Mouse (Mus musculus): ENCODE data around the gene Rab43. TPM values are rescaled to one million over a fixed set of nuclear protein-coding genes. Genes with fewer than 3 reads are reported as not detected.

The Rab43 gene
- polyA plus RNA-seq, 1 experiment, result 8.3 TPM

GRCm38 (mm10) chr6:87850155-87850899 is 38.4 kb upstream of the Rab43 start:
- peaks cover 52% of the 10 kb centered on the region for H3K79me3 ChIP-seq (ENCODE audit: low read depth)
- H3K79me2 ChIP-seq (ENCODE audit: control insufficient read depth, insufficient read depth), result peaks cover 62% of the 10 kb centered on the region
- peak overlapping the region; percentile 86 for H3K4me3 ChIP-seq (ENCODE audit: insufficient read depth, poor library complexity, severe bottlenecking)
- no peaks in the 10 kb centered on the region for H3K27me3 ChIP-seq (ENCODE audit: control insufficient read depth, insufficient read depth, insufficient read length)
- H3ac ChIP-seq (ENCODE audit: control insufficient read depth, insufficient read length, low read depth), result peak overlapping the region; percentile 85
- peaks cover 48% of the 10 kb centered on the region for H3K36me3 ChIP-seq (ENCODE audit: control insufficient read depth, insufficient read depth)
- TF ChIP-seq USF1 (IDR thresholded peaks at IDR 0.05; ENCODE audit: low read depth) (no peak), CEBPB (IDR thresholded peaks at IDR 0.05; ENCODE audit: low read depth) (no peak), CTCF (IDR thresholded peaks at IDR 0.05; ENCODE audit: control insufficient read depth, insufficient read depth, insufficient read length) (no peak), FOSL1 (IDR thresholded peaks at IDR 0.05; ENCODE audit: insufficient read depth, low read length, poor library complexity, severe bottlenecking) (no peak), MYOG (IDR thresholded peaks at IDR 0.05; ENCODE audit: control insufficient read depth, extremely low read depth, insufficient read length) (no peak), MAX (IDR thresholded peaks at IDR 0.05) (no peak), MYOD1 (IDR thresholded peaks at IDR 0.05; ENCODE audit: control insufficient read depth, insufficient read length, low read depth) (no peak)

DNA sequence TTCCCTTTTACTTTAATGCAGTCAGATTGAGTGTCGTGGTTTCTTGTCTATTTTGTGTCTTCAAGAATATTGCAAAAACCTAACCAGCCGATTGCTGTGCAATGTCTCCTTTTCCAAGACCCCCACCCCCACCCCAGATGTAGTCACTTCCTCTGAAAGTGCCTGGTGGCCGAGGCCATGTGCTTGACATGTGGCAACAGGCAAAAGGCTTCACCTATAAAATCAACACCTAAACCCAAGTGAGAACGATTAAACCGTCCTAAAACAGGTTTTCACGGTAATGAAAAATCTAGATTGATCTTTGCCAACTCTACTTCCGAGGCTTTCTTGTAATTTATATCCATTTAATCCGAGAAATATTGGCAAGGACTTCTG is 37.8 kb upstream of the Rab43 start:
- Histone ChIP-seq H3K79me3 (ENCODE audit: low read depth) (peaks cover 57% of the 10 kb centered on the region), H3K36me3 (ENCODE audit: control insufficient read depth, insufficient read depth) (peaks cover 53% of the 10 kb centered on the region), H3K79me2 (ENCODE audit: control insufficient read depth, insufficient read depth) (peaks cover 68% of the 10 kb centered on the region), H3ac (ENCODE audit: control insufficient read depth, insufficient read length, low read depth) (peak overlapping the region; percentile 85), H3K4me3 (ENCODE audit: insufficient read depth, poor library complexity, severe bottlenecking) (peak overlapping the region; percentile 86), H3K27me3 (ENCODE audit: control insufficient read depth, insufficient read depth, insufficient read length) (no peaks in the 10 kb centered on the region)
- TF ChIP-seq MAX (IDR thresholded peaks at IDR 0.05), result peak; percentile 99
- no peak for TF ChIP-seq MYOG (IDR thresholded peaks at IDR 0.05; ENCODE audit: control insufficient read depth, extremely low read depth, insufficient read length)

DNA sequence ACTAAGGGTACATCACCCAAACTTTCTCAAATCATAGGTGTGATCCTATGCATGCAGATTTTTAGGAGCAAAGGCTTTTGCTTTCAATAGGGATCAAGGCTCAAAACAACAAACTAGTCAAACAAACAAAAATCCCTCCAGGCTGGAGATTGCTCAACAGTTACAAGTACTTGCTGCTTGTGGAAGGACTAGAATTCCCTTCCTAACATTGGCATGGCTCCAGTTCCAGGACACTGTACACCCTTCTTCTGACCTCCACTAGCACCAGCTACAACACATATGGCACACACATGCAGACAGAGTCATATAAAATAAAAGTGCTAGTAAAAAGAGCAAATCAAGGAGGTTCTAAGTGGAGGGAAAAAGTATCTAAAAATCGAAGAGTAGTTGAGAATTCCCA is 34.8 kb upstream of the Rab43 start:
- Histone ChIP-seq H3K79me3 (ENCODE audit: low read depth) (peaks cover 76% of the 10 kb centered on the region), H3K4me3 (ENCODE audit: insufficient read depth, poor library complexity, severe bottlenecking) (no peak overlapping the region), H3K36me3 (ENCODE audit: control insufficient read depth, insufficient read depth) (peaks cover 83% of the 10 kb centered on the region), H3ac (ENCODE audit: control insufficient read depth, insufficient read length, low read depth) (no peak overlapping the region), H3K27me3 (ENCODE audit: control insufficient read depth, insufficient read depth, insufficient read length) (no peaks in the 10 kb centered on the region), H3K79me2 (ENCODE audit: control insufficient read depth, insufficient read depth) (peaks cover 91% of the 10 kb centered on the region)
- TF ChIP-seq USF1 (IDR thresholded peaks at IDR 0.05; ENCODE audit: low read depth) (no peak), CEBPB (IDR thresholded peaks at IDR 0.05; ENCODE audit: low read depth) (peak; percentile 43), MYOG (IDR thresholded peaks at IDR 0.05; ENCODE audit: control insufficient read depth, extremely low read depth, insufficient read length) (no peak)

GRCm38 (mm10) chr6:87845031-87845695 is 33.2 kb upstream of the Rab43 start:
- Histone ChIP-seq H3ac (ENCODE audit: control insufficient read depth, insufficient read length, low read depth) (no peak overlapping the region), H3K27me3 (ENCODE audit: control insufficient read depth, insufficient read depth, insufficient read length) (no peaks in the 10 kb centered on the region), H3K4me3 (ENCODE audit: insufficient read depth, poor library complexity, severe bottlenecking) (no peak overlapping the region), H3K36me3 (ENCODE audit: control insufficient read depth, insufficient read depth) (peaks cover 94% of the 10 kb centered on the region), H3K79me3 (ENCODE audit: low read depth) (peaks cover 72% of the 10 kb centered on the region), H3K79me2 (ENCODE audit: control insufficient read depth, insufficient read depth) (peaks cover 77% of the 10 kb centered on the region)
- TF ChIP-seq FOSL1 (IDR thresholded peaks at IDR 0.05; ENCODE audit: insufficient read depth, low read length, poor library complexity, severe bottlenecking) (no peak), MYOG (IDR thresholded peaks at IDR 0.05; ENCODE audit: control insufficient read depth, extremely low read depth, insufficient read length) (no peak), MYOD1 (IDR thresholded peaks at IDR 0.05; ENCODE audit: control insufficient read depth, insufficient read length, low read depth) (no peak), USF1 (IDR thresholded peaks at IDR 0.05; ENCODE audit: low read depth) (no peak), CTCF (IDR thresholded peaks at IDR 0.05; ENCODE audit: control insufficient read depth, insufficient read depth, insufficient read length) (no peak), CEBPB (IDR thresholded peaks at IDR 0.05; ENCODE audit: low read depth) (no peak), MAX (IDR thresholded peaks at IDR 0.05) (no peak)

DNA sequence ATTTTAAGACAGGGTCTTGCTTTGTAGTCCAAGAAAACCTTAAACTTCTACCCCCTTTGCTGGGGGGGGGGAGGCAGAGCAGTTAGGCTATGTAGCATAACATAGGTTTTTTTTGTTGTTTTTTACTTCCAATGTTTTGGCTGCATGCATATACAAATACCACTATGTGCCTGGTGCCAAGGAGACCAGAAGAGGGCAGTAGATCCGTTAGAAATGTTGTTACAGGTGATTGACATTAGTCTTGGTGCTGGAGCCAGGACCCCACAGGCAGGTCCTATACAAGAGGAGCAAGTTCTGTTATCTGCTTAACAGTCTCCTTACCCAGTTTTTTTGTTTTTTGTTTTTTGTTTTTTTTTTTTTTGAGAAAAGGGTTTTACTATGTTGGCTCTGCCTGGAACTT is 30.3 kb upstream of the Rab43 start:
- H3K79me2 ChIP-seq (ENCODE audit: control insufficient read depth, insufficient read depth), result peaks cover 60% of the 10 kb centered on the region
- no peak overlapping the region for H3K4me3 ChIP-seq (ENCODE audit: insufficient read depth, poor library complexity, severe bottlenecking)
- TF ChIP-seq USF1 (IDR thresholded peaks at IDR 0.05; ENCODE audit: low read depth) (no peak), FOSL1 (IDR thresholded peaks at IDR 0.05; ENCODE audit: insufficient read depth, low read length, poor library complexity, severe bottlenecking) (no peak), MYOD1 (IDR thresholded peaks at IDR 0.05; ENCODE audit: control insufficient read depth, insufficient read length, low read depth) (no peak), MYOG (IDR thresholded peaks at IDR 0.05; ENCODE audit: control insufficient read depth, extremely low read depth, insufficient read length) (no peak), CTCF (IDR thresholded peaks at IDR 0.05; ENCODE audit: control insufficient read depth, insufficient read depth, insufficient read length) (no peak), CEBPB (IDR thresholded peaks at IDR 0.05; ENCODE audit: low read depth) (no peak), MAX (IDR thresholded peaks at IDR 0.05) (no peak)
- H3K27me3 ChIP-seq (ENCODE audit: control insufficient read depth, insufficient read depth, insufficient read length), result no peaks in the 10 kb centered on the region
- H3ac ChIP-seq (ENCODE audit: control insufficient read depth, insufficient read length, low read depth), result no peak overlapping the region
- peaks cover 51% of the 10 kb centered on the region for H3K79me3 ChIP-seq (ENCODE audit: low read depth)
- H3K36me3 ChIP-seq (ENCODE audit: control insufficient read depth, insufficient read depth), result peaks cover 65% of the 10 kb centered on the region

GRCm38 (mm10) chr6:87841635-87842034 is 29.7 kb upstream of the Rab43 start:
- TF ChIP-seq USF1 (IDR thresholded peaks at IDR 0.05; ENCODE audit: low read depth) (no peak), MYOG (IDR thresholded peaks at IDR 0.05; ENCODE audit: control insufficient read depth, extremely low read depth, insufficient read length) (no peak), FOSL1 (IDR thresholded peaks at IDR 0.05; ENCODE audit: insufficient read depth, low read length, poor library complexity, severe bottlenecking) (no peak)
- Histone ChIP-seq H3K27me3 (ENCODE audit: control insufficient read depth, insufficient read depth, insufficient read length) (no peaks in the 10 kb centered on the region), H3K4me3 (ENCODE audit: insufficient read depth, poor library complexity, severe bottlenecking) (no peak overlapping the region), H3ac (ENCODE audit: control insufficient read depth, insufficient read length, low read depth) (no peak overlapping the region), H3K36me3 (ENCODE audit: control insufficient read depth, insufficient read depth) (peaks cover 59% of the 10 kb centered on the region), H3K79me3 (ENCODE audit: low read depth) (peaks cover 51% of the 10 kb centered on the region), H3K79me2 (ENCODE audit: control insufficient read depth, insufficient read depth) (peaks cover 60% of the 10 kb centered on the region)
